Comparison of ENCODE assay signal across 8 mouse cellular contexts in the genomic region with DNA sequence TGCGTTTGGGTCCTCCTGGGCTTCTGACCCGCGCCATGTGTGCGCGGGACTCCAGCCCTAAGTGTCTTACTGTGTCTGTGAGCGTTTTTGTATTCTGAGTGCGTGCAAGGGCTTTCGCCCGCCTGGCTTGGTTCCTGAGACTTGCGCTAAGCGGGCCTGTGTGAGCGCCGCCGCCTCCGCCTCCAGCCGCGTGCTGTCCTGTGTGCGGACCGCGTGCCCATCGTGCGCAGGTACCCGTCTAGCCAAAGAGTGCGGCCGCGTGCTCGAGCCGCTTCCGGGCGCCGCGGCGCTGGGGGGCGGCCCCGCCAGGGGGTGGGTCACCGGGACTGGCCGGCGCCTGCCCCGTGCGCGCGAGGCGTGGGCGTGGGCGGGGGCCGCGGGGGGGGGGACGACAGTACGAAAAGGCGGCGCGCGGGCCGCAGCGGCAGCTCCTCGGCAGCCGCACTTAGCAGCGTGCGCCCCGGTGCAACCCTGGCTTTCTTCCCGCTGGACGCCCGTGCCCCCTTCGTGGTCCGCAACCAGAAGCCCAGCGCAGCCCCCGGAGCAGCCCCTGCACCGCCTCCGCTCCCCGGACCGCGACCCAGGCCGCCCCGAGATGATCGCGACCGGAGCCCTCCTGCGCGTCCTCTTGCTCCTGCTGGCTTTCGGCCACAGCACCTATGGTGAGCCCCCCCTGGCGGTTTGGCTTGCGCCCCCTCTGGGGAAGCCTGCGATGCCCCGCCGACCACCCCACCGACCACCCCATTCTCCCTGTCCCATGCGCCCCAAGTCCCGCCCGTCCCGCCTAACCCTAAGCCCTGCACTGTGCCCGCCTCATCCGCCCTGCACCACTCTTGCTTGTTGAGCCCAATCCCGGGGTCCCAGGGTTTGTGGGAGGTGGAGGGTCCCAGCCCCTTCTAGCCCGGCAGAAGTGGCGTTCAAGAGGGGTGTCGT. TPM values are rescaled to one million over a fixed set of nuclear protein-coding genes. Genes with fewer than 3 reads are reported as not detected.
DNase-seq lines count a peak whose midpoint lies in the region; ATAC-seq and TF ChIP-seq lines count a peak whose summit lies in the region.

No protein-coding gene starts in this region.

- H3K4me2 ChIP-seq in lung, embryonic 14.5 days: peak overlapping the region; percentile 83
- peak overlapping the region; percentile 79 for H3K4me2 ChIP-seq in hindbrain, embryonic 13.5 days
- H3K4me2 ChIP-seq in midbrain, embryonic 11.5 days: peak overlapping the region; percentile 63

- peak overlapping the region; percentile 76 for H3K27ac ChIP-seq in lung, embryonic 14.5 days (ENCODE audit: low read depth)
- H3K27ac ChIP-seq in hindbrain, embryonic 13.5 days: peak overlapping the region; percentile 52
- H3K27ac ChIP-seq in midbrain, embryonic 11.5 days (ENCODE audit: low read depth, low read length): no peak overlapping the region

- H3K4me1 ChIP-seq in lung, embryonic 14.5 days (ENCODE audit: insufficient read depth): peaks cover 52% of the 10 kb centered on the region
- peaks cover 70% of the 10 kb centered on the region for H3K4me1 ChIP-seq in hindbrain, embryonic 13.5 days (replicated peaks)
- peaks cover 55% of the 10 kb centered on the region for H3K4me1 ChIP-seq in midbrain, embryonic 11.5 days (ENCODE audit: control insufficient read depth, insufficient read depth, low read length)

- under 1% methylated on average over 90 of the region's 96 CpGs for WGBS in lung, embryonic 14.5 days
- WGBS in hindbrain, embryonic 13.5 days: 1% methylated on average over 77 of the region's 96 CpGs
- 1% methylated on average over 89 of the region's 96 CpGs for WGBS in midbrain, embryonic 11.5 days

- ATAC-seq in lung, embryonic 14.5 days (ENCODE audit: insufficient read depth): peak; percentile 39
- peak; percentile 30; the same call in 1 of the 2 replicates for ATAC-seq in common myeloid progenitor, adult 5-6 weeks (replicated peaks; ENCODE audit: low read depth, poor library complexity, severe bottlenecking)
- peak; percentile 54 for ATAC-seq in hindbrain, embryonic 13.5 days (ENCODE audit: low FRiP score)
- peak; percentile 54 for ATAC-seq in midbrain, embryonic 11.5 days (ENCODE audit: low FRiP score)
- no peak for ATAC-seq in activated CD4-positive, CD25-positive, alpha-beta regulatory T cell, adult 4 months

- H3K27me3 ChIP-seq in lung, embryonic 14.5 days (ENCODE audit: insufficient read depth, low read length): peaks cover 24% of the 10 kb centered on the region; the same call in 1 of the 2 replicates
- H3K27me3 ChIP-seq in hindbrain, embryonic 13.5 days: peaks cover 81% of the 10 kb centered on the region
- H3K27me3 ChIP-seq in midbrain, embryonic 11.5 days (ENCODE audit: control insufficient read depth, insufficient read depth, low read length): peaks cover 89% of the 10 kb centered on the region

- DNase-seq in lung, embryonic 14.5 days: peak; percentile 80
- no peak for DNase-seq in lung, postnatal 36 days
- DNase-seq in midbrain, embryonic 11.5 days (ENCODE audit: low spot score, missing footprints): peak; percentile 92
- DNase-seq in B cell, adult 2 months: no peak
- no peak for DNase-seq in thymus, postnatal 14 days

- no peaks in the 10 kb centered on the region for H3K9me3 ChIP-seq in lung, embryonic 14.5 days (ENCODE audit: low read depth, low read length)
- no peaks in the 10 kb centered on the region for H3K9me3 ChIP-seq in hindbrain, embryonic 13.5 days
- H3K9me3 ChIP-seq in midbrain, embryonic 11.5 days (ENCODE audit: control insufficient read depth, low read length): no peaks in the 10 kb centered on the region

- peak overlapping the region; percentile 78 for H3K9ac ChIP-seq in lung, embryonic 14.5 days
- H3K9ac ChIP-seq in hindbrain, embryonic 13.5 days: peak overlapping the region; percentile 75
- H3K9ac ChIP-seq in midbrain, embryonic 11.5 days (ENCODE audit: low read length): peak overlapping the region; percentile 65

- TF ChIP-seq CTCF in lung, embryonic 14.5 days (IDR thresholded peaks at IDR 0.05; ENCODE audit: low read depth): peak; percentile 27

- H3K36me3 ChIP-seq in lung, embryonic 14.5 days (ENCODE audit: insufficient read depth): peaks cover 7% of the 10 kb centered on the region; the same call in 1 of the 2 replicates
- H3K36me3 ChIP-seq in hindbrain, embryonic 13.5 days: no peaks in the 10 kb centered on the region
- H3K36me3 ChIP-seq in midbrain, embryonic 11.5 days (ENCODE audit: control insufficient read depth, insufficient read depth, low read length): no peaks in the 10 kb centered on the region

- peak overlapping the region; percentile 61 for H3K4me3 ChIP-seq in lung, embryonic 14.5 days (ENCODE audit: low read depth, low read length)
- H3K4me3 ChIP-seq in hindbrain, embryonic 13.5 days: peak overlapping the region; percentile 48
- H3K4me3 ChIP-seq in midbrain, embryonic 11.5 days (ENCODE audit: low read depth, low read length): peak overlapping the region; percentile 44

RNA-seq across cellular contexts. Expression of gene Dlk1, which starts 0.7 kb away (rescaled TPM):
- 468 and 481 TPM in 2 replicates for polyA plus RNA-seq in lung, embryonic 14.5 days (2014; fragmentation: Nextera tagmentation; extraction: Ambion mirVana)
- total RNA-seq in common myeloid progenitor, adult 5-6 weeks (2017): not detected in 2 replicates
- polyA plus RNA-seq in hindbrain, embryonic 13.5 days (2015; fragmentation: Nextera tagmentation; extraction: Ambion mirVana): 88.0 and 102 TPM in 2 replicates
- 75.1 and 76.7 TPM in 2 replicates for polyA plus RNA-seq in midbrain, embryonic 11.5 days (2014; fragmentation: Nextera tagmentation; extraction: Ambion mirVana)
- polyA plus RNA-seq in activated CD4-positive, CD25-positive, alpha-beta regulatory T cell, adult 4 months (2017; shearing (Covaris generic)): not detected

Comparison
In these comparisons a context has a peak if more than half of its experiments do, and no peak if none do; other contexts are left out.
1. DNase-seq: peak in lung, embryonic 14.5 days (single experiment) and midbrain, embryonic 11.5 days (single experiment); none in lung, postnatal 36 days (single experiment), B cell, adult 2 months (0 of 2) and thymus, postnatal 14 days (single experiment).
2. RNA of gene Dlk1, which starts 0.7 kb away (polyA plus RNA-seq): 468 to 481 TPM in lung, embryonic 14.5 days, 88.0 to 102 TPM in hindbrain, embryonic 13.5 days and 75.1 to 76.7 TPM in midbrain, embryonic 11.5 days; not detected in activated CD4-positive, CD25-positive, alpha-beta regulatory T cell, adult 4 months; every median in the first group is over 10 times any median in the second.
3. Peak in every context shown above with its lines, with median percentiles within 50 percentile points of each other: H3K4me2 ChIP-seq, H3K4me3 ChIP-seq and H3K9ac ChIP-seq.